Comparison of ENCODE assay signal across 8 mouse cellular contexts in genomic region chr4:134534124-134534886, GRCm38 (mm10). TPM values are rescaled to one million over a fixed set of nuclear protein-coding genes. Genes with fewer than 3 reads are reported as not detected.
DNase-seq lines count a peak whose midpoint lies in the region; ATAC-seq lines count a peak whose summit lies in the region.

No protein-coding gene starts in this region.

- H3K27ac ChIP-seq in hindbrain, embryonic 13.5 days: peak overlapping the region; percentile 90
- H3K27ac ChIP-seq in limb, embryonic 13.5 days: peak overlapping the region; percentile 81
- H3K27ac ChIP-seq in midbrain, embryonic 13.5 days: peak overlapping the region; percentile 83

- WGBS in hindbrain, embryonic 13.5 days: 2% methylated on average over 57 of the region's 57 CpGs
- under 1% methylated on average over 57 of the region's 57 CpGs for WGBS in limb, embryonic 13.5 days
- 1% methylated on average over 47 of the region's 57 CpGs for WGBS in midbrain, embryonic 13.5 days

- no peaks in the 10 kb centered on the region for H3K9me3 ChIP-seq in hindbrain, embryonic 13.5 days
- H3K9me3 ChIP-seq in limb, embryonic 13.5 days: no peaks in the 10 kb centered on the region
- H3K9me3 ChIP-seq in midbrain, embryonic 13.5 days: no peaks in the 10 kb centered on the region

- peaks cover 41% of the 10 kb centered on the region for H3K36me3 ChIP-seq in hindbrain, embryonic 13.5 days
- H3K36me3 ChIP-seq in limb, embryonic 13.5 days: peaks cover 40% of the 10 kb centered on the region
- H3K36me3 ChIP-seq in midbrain, embryonic 13.5 days: peaks cover 40% of the 10 kb centered on the region
- H3K36me3 ChIP-seq in splenic B cell, adult 2 months (ENCODE audit: control insufficient read depth, insufficient read depth, low read length, poor library complexity, severe bottlenecking): 0 out of 2 replicates have a peak, but pooled peaks cover 2% of the 10 kb centered on the region

- peak overlapping the region; percentile 91 for H3K9ac ChIP-seq in hindbrain, embryonic 13.5 days
- H3K9ac ChIP-seq in limb, embryonic 13.5 days: peak overlapping the region; percentile 93
- peak overlapping the region; percentile 91 for H3K9ac ChIP-seq in midbrain, embryonic 13.5 days (replicated peaks)

- peak overlapping the region; percentile 99 for H3K4me3 ChIP-seq in hindbrain, embryonic 13.5 days
- H3K4me3 ChIP-seq in limb, embryonic 13.5 days: peak overlapping the region; percentile 96
- peak overlapping the region; percentile 96 for H3K4me3 ChIP-seq in midbrain, embryonic 13.5 days (replicated peaks)

- peak; percentile 24; the same call in 1 of the 2 replicates for ATAC-seq in frontal cortex, adult (ENCODE audit: low TSS enrichment)
- ATAC-seq in hindbrain, embryonic 13.5 days (ENCODE audit: low FRiP score): no peak; the same call in 1 of the 2 replicates
- no peak for ATAC-seq in limb, embryonic 13.5 days (ENCODE audit: low FRiP score, low read depth)
- ATAC-seq in midbrain, embryonic 13.5 days: no peak

- peak overlapping the region; percentile 95 for H3K4me2 ChIP-seq in hindbrain, embryonic 13.5 days
- peak overlapping the region; percentile 98 for H3K4me2 ChIP-seq in limb, embryonic 13.5 days (replicated peaks)
- H3K4me2 ChIP-seq in midbrain, embryonic 13.5 days (replicated peaks): peak overlapping the region; percentile 98

- H3K27me3 ChIP-seq in hindbrain, embryonic 13.5 days: no peaks in the 10 kb centered on the region
- H3K27me3 ChIP-seq in limb, embryonic 13.5 days: no peaks in the 10 kb centered on the region
- H3K27me3 ChIP-seq in midbrain, embryonic 13.5 days: no peaks in the 10 kb centered on the region
- H3K27me3 ChIP-seq in splenic B cell, adult 2 months (ENCODE audit: control insufficient read depth, insufficient read depth, low read length, poor library complexity, severe bottlenecking): no peaks in the 10 kb centered on the region

- peaks cover 30% of the 10 kb centered on the region for H3K4me1 ChIP-seq in hindbrain, embryonic 13.5 days (replicated peaks)
- peaks cover 30% of the 10 kb centered on the region for H3K4me1 ChIP-seq in limb, embryonic 13.5 days
- peaks cover 21% of the 10 kb centered on the region for H3K4me1 ChIP-seq in midbrain, embryonic 13.5 days (replicated peaks)

- peak; percentile 45 to 65 for DNase-seq in layer of hippocampus, postnatal 10 days (ENCODE audit: low spot score in 2 of 2)
- DNase-seq in layer of hippocampus, adult 18-20 months (ENCODE audit: low spot score in 2 of 2): no peak
- peak; percentile 60 for DNase-seq in c-Kit-positive CD71-positive TER-119-positive erythroid progenitor cells, embryonic 14.5 days (ENCODE audit: low spot score)
- peak; percentile 74 for DNase-seq in splenic B cell, adult 2 months (ENCODE audit: low read depth, low spot score)

RNA-seq across cellular contexts. Expression of gene Mtfr1l, which starts 0.9 kb away (rescaled TPM):
- total RNA-seq in layer of hippocampus, postnatal 10 days (2021): 10 to 100 TPM; 82.0 to 86.7 TPM
- total RNA-seq in layer of hippocampus, adult 18-20 months (2021): 10 to 100 TPM; 69.0 to 70.7 TPM
- 160 and 163 TPM in 2 replicates for polyA plus RNA-seq in hindbrain, embryonic 13.5 days (2015; fragmentation: Nextera tagmentation; extraction: Ambion mirVana)
- polyA plus RNA-seq in limb, embryonic 13.5 days (2015; fragmentation: Nextera tagmentation; extraction: Ambion mirVana): 131 and 132 TPM in 2 replicates
- 149 and 155 TPM in 2 replicates for polyA plus RNA-seq in midbrain, embryonic 13.5 days (2015; fragmentation: Nextera tagmentation; extraction: Ambion mirVana)

RNA-seq across cellular contexts. Expression of gene Selenon, which starts 17.7 kb away (rescaled TPM):
- 10 to 100 TPM; 16.9 TPM for total RNA-seq in layer of hippocampus, postnatal 10 days (2021)
- 10 to 100 TPM; 18.1 to 20.0 TPM for total RNA-seq in layer of hippocampus, adult 18-20 months (2021)
- polyA plus RNA-seq in hindbrain, embryonic 13.5 days (2015; fragmentation: Nextera tagmentation; extraction: Ambion mirVana): 9.5 and 11.0 TPM in 2 replicates
- polyA plus RNA-seq in limb, embryonic 13.5 days (2015; fragmentation: Nextera tagmentation; extraction: Ambion mirVana): 15.2 and 16.3 TPM in 2 replicates
- 11.1 and 11.5 TPM in 2 replicates for polyA plus RNA-seq in midbrain, embryonic 13.5 days (2015; fragmentation: Nextera tagmentation; extraction: Ambion mirVana)

RNA-seq across cellular contexts. Expression of gene Aunip, which starts 23.5 kb away (rescaled TPM):
- total RNA-seq in layer of hippocampus, postnatal 10 days (2021): under 1 TPM; 0.48 to 0.78 TPM
- under 1 TPM; 0.36 to 0.57 TPM for total RNA-seq in layer of hippocampus, adult 18-20 months (2021)
- 2.6 and 2.8 TPM in 2 replicates for polyA plus RNA-seq in hindbrain, embryonic 13.5 days (2015; fragmentation: Nextera tagmentation; extraction: Ambion mirVana)
- 10.6 and 10.8 TPM in 2 replicates for polyA plus RNA-seq in limb, embryonic 13.5 days (2015; fragmentation: Nextera tagmentation; extraction: Ambion mirVana)
- 3.9 and 4.4 TPM in 2 replicates for polyA plus RNA-seq in midbrain, embryonic 13.5 days (2015; fragmentation: Nextera tagmentation; extraction: Ambion mirVana)

RNA-seq across cellular contexts. Expression of gene Paqr7, which starts 37.8 kb away (rescaled TPM):
- total RNA-seq in layer of hippocampus, postnatal 10 days (2021): 10 to 100 TPM; 50.0 to 51.9 TPM
- 10 to 100 TPM; 60.9 to 67.1 TPM for total RNA-seq in layer of hippocampus, adult 18-20 months (2021)
- polyA plus RNA-seq in hindbrain, embryonic 13.5 days (2015; fragmentation: Nextera tagmentation; extraction: Ambion mirVana): 20.2 and 21.5 TPM in 2 replicates
- 3.7 and 4.1 TPM in 2 replicates for polyA plus RNA-seq in limb, embryonic 13.5 days (2015; fragmentation: Nextera tagmentation; extraction: Ambion mirVana)
- polyA plus RNA-seq in midbrain, embryonic 13.5 days (2015; fragmentation: Nextera tagmentation; extraction: Ambion mirVana): 10.8 and 12.8 TPM in 2 replicates

Comparison
In these comparisons a context has a peak if more than half of its experiments do, and no peak if none do; other contexts are left out.
1. DNase-seq: peak in layer of hippocampus, postnatal 10 days (2 of 2), c-Kit-positive CD71-positive TER-119-positive erythroid progenitor cells, embryonic 14.5 days (single experiment) and splenic B cell, adult 2 months (single experiment); none in layer of hippocampus, adult 18-20 months (0 of 2).
2. Peak in every context shown above with its lines, with median percentiles within 50 percentile points of each other: H3K27ac ChIP-seq, H3K4me2 ChIP-seq, H3K4me3 ChIP-seq and H3K9ac ChIP-seq.